Mouse (Mus musculus): ENCODE data around the gene Dhrs2.

DNA sequence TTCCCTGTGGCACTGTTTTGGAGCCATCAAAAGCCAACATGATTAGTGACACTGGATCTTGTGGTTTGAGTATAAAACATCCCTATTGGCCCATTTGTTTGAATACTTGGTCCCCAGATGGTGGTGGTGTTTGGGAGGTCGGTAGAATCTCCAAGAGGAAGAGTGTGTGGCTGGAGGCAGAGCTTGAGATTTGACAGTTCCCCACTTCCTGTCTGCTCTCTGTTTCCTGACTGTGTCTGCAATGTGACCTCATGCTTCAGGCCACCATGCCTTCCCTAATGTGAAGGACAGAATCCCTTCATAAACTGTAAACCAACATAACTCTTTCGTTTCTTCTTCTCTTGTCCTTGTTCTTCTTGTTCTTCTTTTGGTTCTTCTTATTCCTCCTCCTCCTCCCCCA, 24.7 kb upstream of the Dhrs2 start:
- TF ChIP-seq TAL1 (IDR thresholded peaks at IDR 0.05; ENCODE audit: low read length) (no peak), GATA1 (IDR thresholded peaks at IDR 0.05; ENCODE audit: low read length) (no peak)

All from erythroblast, embryonic 14.5 days (primary cell).